Mouse (Mus musculus): Measurements from ENCODE around the gene Ran.

DNA sequence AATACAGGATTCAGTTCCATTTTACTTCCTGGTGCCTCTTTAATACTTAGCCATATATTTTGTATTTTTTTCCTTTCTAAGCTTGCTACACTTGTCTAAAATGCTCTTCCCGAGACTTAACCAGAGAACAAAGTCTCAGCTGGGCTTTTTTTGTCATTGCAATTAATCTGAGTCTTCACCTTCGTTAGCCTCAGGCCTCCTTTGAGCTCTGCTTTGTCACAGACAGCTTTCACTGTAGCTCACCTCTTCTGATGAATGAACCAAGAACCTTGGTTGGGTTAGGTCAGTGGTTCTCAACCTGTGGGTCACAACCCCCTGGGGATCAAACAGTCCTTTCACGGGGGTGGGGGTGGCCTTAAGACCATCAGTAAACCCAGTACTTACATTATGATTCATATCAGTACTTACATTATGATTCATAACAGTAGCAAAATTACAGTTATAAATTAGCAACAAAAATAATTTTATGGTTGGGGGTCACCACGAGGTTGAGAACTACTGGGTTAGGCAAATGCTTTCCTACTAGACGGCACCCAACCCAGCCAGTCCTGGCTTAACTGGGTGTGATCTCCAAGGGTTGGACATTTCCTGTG lies 9.4 kb downstream of the Ran start:
- TF ChIP-seq CTCF (IDR thresholded peaks at IDR 0.05; ENCODE audit: extremely low read depth, insufficient read depth, insufficient read length, insufficient replicate concordance): no peak
- TF ChIP-seq POLR2A (IDR thresholded peaks at IDR 0.05; ENCODE audit: low read depth, low read length): no peak
